Mouse (Mus musculus) heart, embryonic 13.5 days (tissue): ENCODE measurements around the gene Rpn2. TPM values are rescaled to one million over a fixed set of nuclear protein-coding genes. Genes with fewer than 3 reads are reported as not detected.

ENCODE experiments used
- ATAC-seq: fragments of 200-750 bp; cut with Nextera tagmentation; 2 replicates; pipeline ENCODE4 v1.8.0; 2017; ENCODE audit warnings: moderate TSS enrichment; ENCODE audit not compliant: insufficient number of reproducible peaks, low FRiP score, low TSS enrichment; ENCODE audit errors: extremely low read depth
- H3K27ac ChIP-seq: fragments of 300-500 bp; sonication (generic); replicated peaks from 2 replicates; pipeline ENCODE4 v1.5.1; 2015; ENCODE audit warnings: moderate library complexity, mild to moderate bottlenecking, inconsistent platforms
- H3K27me3 ChIP-seq: fragments of 300-500 bp; sonication (generic); replicated peaks from 2 replicates; pipeline ENCODE4 v1.6.1; 2015; ENCODE audit warnings: mild to moderate bottlenecking, inconsistent platforms
- H3K36me3 ChIP-seq: fragments of 300-500 bp; sonication (generic); 2 replicates; pipeline ENCODE4 v1.6.1; 2015; ENCODE audit warnings: mild to moderate bottlenecking, inconsistent platforms
- H3K4me1 ChIP-seq: fragments of 300-500 bp; sonication (generic); 2 replicates; pipeline ENCODE4 v1.6.1; 2015; ENCODE audit warnings: inconsistent platforms
- H3K4me2 ChIP-seq: fragments of 300-500 bp; sonication (generic); 2 replicates; pipeline ENCODE4 v1.6.1; 2015; ENCODE audit warnings: inconsistent platforms, mild to moderate bottlenecking, moderate library complexity
- H3K4me3 ChIP-seq: fragments of 300-500 bp; sonication (generic); 2 replicates; pipeline ENCODE4 v1.5.1; 2015; ENCODE audit warnings: moderate library complexity, mild to moderate bottlenecking, inconsistent platforms
- H3K9ac ChIP-seq: fragments of 300-500 bp; sonication (generic); 2 replicates; pipeline ENCODE4 v1.6.1; 2015; ENCODE audit warnings: inconsistent platforms, mild to moderate bottlenecking, moderate library complexity
- H3K9me3 ChIP-seq: fragments of 300-500 bp; sonication (generic); 2 replicates; pipeline ENCODE4 v1.6.1; 2016; ENCODE audit warnings: inconsistent platforms
- WGBS: fragments of 180-500 bp; shearing (Covaris S2); methylation state at CpG from one replicate; pipeline ENCODE4 v1.1.7; 2015; ENCODE audit warnings: mixed read lengths; 5-methylcytosine and 5-hydroxymethylcytosine counted together
- polyA plus RNA-seq: library from polyadenylated mRNA; unstranded; fragments of >200 nt; fragmentation: Nextera tagmentation; extraction: Ambion mirVana; gene quantifications from 2 replicates; pipeline ENCODE4 v1.2.1, GENCODE M21; 2015

Rpn2 gene
- polyA plus RNA-seq, 1 experiment from 2014 or later: 192 TPM

- peak overlapping the region; percentile 41 for H3K27ac ChIP-seq
- H3K27me3 ChIP-seq: no peaks in the 10 kb centered on the region
- H3K4me3 ChIP-seq: no peak overlapping the region
- WGBS: 80% methylated on average over 6 of the region's 6 CpGs
- H3K4me2 ChIP-seq: no peak overlapping the region
- H3K9ac ChIP-seq: no peak overlapping the region
- peaks cover 98% of the 10 kb centered on the region for H3K36me3 ChIP-seq
- ATAC-seq: no peak
- peaks cover 27% of the 10 kb centered on the region for H3K4me1 ChIP-seq
- no peaks in the 10 kb centered on the region for H3K9me3 ChIP-seq
These were observed 32.3 kb downstream of the Rpn2 start for GRCm38 (mm10) chr2:157310963-157311637.

- no peak overlapping the region for H3K4me3 ChIP-seq
These were observed 34.9 kb downstream of the Rpn2 start for GRCm38 (mm10) chr2:157313718-157314117.

GRCm38 (mm10) chr2:157314310-157314709 is 35.5 kb downstream of the Rpn2 start:
- H3K27ac ChIP-seq: no peak overlapping the region
- peaks cover 32% of the 10 kb centered on the region for H3K4me1 ChIP-seq
- no peak overlapping the region for H3K4me2 ChIP-seq
- no peak overlapping the region for H3K9ac ChIP-seq
- WGBS: 89% methylated on average over 7 of the region's 7 CpGs
- no peaks in the 10 kb centered on the region for H3K9me3 ChIP-seq
- peaks cover 99% of the 10 kb centered on the region for H3K36me3 ChIP-seq
- H3K27me3 ChIP-seq: no peaks in the 10 kb centered on the region
- H3K4me3 ChIP-seq: no peak overlapping the region
- ATAC-seq: no peak

More at GRCm38 (mm10) chr2:157313718-157314117, 34.9 kb downstream of the Rpn2 start:
- peaks cover 99% of the 10 kb centered on the region for H3K36me3 ChIP-seq
- ATAC-seq: no peak
- no peaks in the 10 kb centered on the region for H3K9me3 ChIP-seq
- H3K4me1 ChIP-seq: peaks cover 35% of the 10 kb centered on the region
- no peak overlapping the region for H3K9ac ChIP-seq
- 89% methylated on average over 3 of the region's 3 CpGs for WGBS
- no peak overlapping the region for H3K27ac ChIP-seq
- H3K27me3 ChIP-seq: no peaks in the 10 kb centered on the region
- no peak overlapping the region for H3K4me2 ChIP-seq

GRCm38 (mm10) chr2:157315486-157315885 is 36.7 kb downstream of the Rpn2 start:
- no peak for ATAC-seq

GRCm38 (mm10) chr2:157316358-157316933 is 37.6 kb downstream of the Rpn2 start:
- H3K27ac ChIP-seq: no peak overlapping the region
- H3K9me3 ChIP-seq: no peaks in the 10 kb centered on the region
- no peak overlapping the region for H3K4me2 ChIP-seq
- H3K4me1 ChIP-seq: peaks cover 20% of the 10 kb centered on the region
- WGBS: 92% methylated on average over 14 of the region's 14 CpGs
- H3K27me3 ChIP-seq: no peaks in the 10 kb centered on the region
- no peak overlapping the region for H3K4me3 ChIP-seq
- peaks cover 97% of the 10 kb centered on the region for H3K36me3 ChIP-seq
- no peak for ATAC-seq
- no peak overlapping the region for H3K9ac ChIP-seq

More at GRCm38 (mm10) chr2:157315486-157315885, 36.7 kb downstream of the Rpn2 start:
- H3K4me3 ChIP-seq: no peak overlapping the region
- WGBS: 90% methylated on average over 6 of the region's 6 CpGs
- no peaks in the 10 kb centered on the region for H3K27me3 ChIP-seq
- H3K9ac ChIP-seq: no peak overlapping the region
- no peaks in the 10 kb centered on the region for H3K9me3 ChIP-seq
- peaks cover 28% of the 10 kb centered on the region for H3K4me1 ChIP-seq
- H3K36me3 ChIP-seq: peaks cover 97% of the 10 kb centered on the region
- H3K4me2 ChIP-seq: no peak overlapping the region
- no peak overlapping the region for H3K27ac ChIP-seq

GRCm38 (mm10) chr2:157317220-157317619 is 38.4 kb downstream of the Rpn2 start:
- no peak overlapping the region; the same call in 1 of the 2 replicates for H3K27ac ChIP-seq
- no peaks in the 10 kb centered on the region for H3K9me3 ChIP-seq
- peaks cover 97% of the 10 kb centered on the region for H3K36me3 ChIP-seq
- no peak overlapping the region for H3K4me2 ChIP-seq
- no peak overlapping the region for H3K4me3 ChIP-seq
- no peak overlapping the region for H3K9ac ChIP-seq
- no peaks in the 10 kb centered on the region for H3K27me3 ChIP-seq
- ATAC-seq: no peak
- H3K4me1 ChIP-seq: peaks cover 16% of the 10 kb centered on the region
- WGBS: 76% methylated on average over 6 of the region's 6 CpGs

GRCm38 (mm10) chr2:157320135-157320534 is 41.3 kb downstream of the Rpn2 start:
- Histone ChIP-seq H3K27me3 (no peaks in the 10 kb centered on the region), H3K36me3 (peaks cover 97% of the 10 kb centered on the region), H3K27ac (no peak overlapping the region), H3K4me2 (no peak overlapping the region), H3K4me1 (peaks cover 16% of the 10 kb centered on the region), H3K9ac (no peak overlapping the region), H3K9me3 (no peaks in the 10 kb centered on the region), H3K4me3 (no peak overlapping the region)
- ATAC-seq: no peak
- WGBS: 86% methylated on average over 8 of the region's 8 CpGs

GRCm38 (mm10) chr2:157320886-157321285 is 42.1 kb downstream of the Rpn2 start:
- Histone ChIP-seq H3K9me3 (no peaks in the 10 kb centered on the region), H3K27ac (no peak overlapping the region), H3K27me3 (no peaks in the 10 kb centered on the region), H3K9ac (no peak overlapping the region), H3K36me3 (peaks cover 97% of the 10 kb centered on the region), H3K4me3 (no peak overlapping the region), H3K4me1 (peaks cover 16% of the 10 kb centered on the region), H3K4me2 (no peak overlapping the region)
- ATAC-seq: no peak
- 75% methylated on average over 5 of the region's 5 CpGs for WGBS

GRCm38 (mm10) chr2:157322029-157322766 is 43.4 kb downstream of the Rpn2 start:
- H3K27ac ChIP-seq: no peak overlapping the region
- WGBS: 86% methylated on average over 5 of the region's 5 CpGs
- H3K9ac ChIP-seq: no peak overlapping the region
- H3K4me1 ChIP-seq: peaks cover 9% of the 10 kb centered on the region
- no peak overlapping the region for H3K4me2 ChIP-seq
- no peak overlapping the region for H3K4me3 ChIP-seq
- ATAC-seq: no peak
- H3K36me3 ChIP-seq: peaks cover 98% of the 10 kb centered on the region
- H3K9me3 ChIP-seq: no peaks in the 10 kb centered on the region
- no peaks in the 10 kb centered on the region for H3K27me3 ChIP-seq

GRCm38 (mm10) chr2:157325238-157325637 is 46.4 kb downstream of the Rpn2 start:
- H3K36me3 ChIP-seq: peaks cover 84% of the 10 kb centered on the region
- H3K27me3 ChIP-seq: no peaks in the 10 kb centered on the region
- peaks cover 9% of the 10 kb centered on the region for H3K4me1 ChIP-seq
- 84% methylated on average over 2 of the region's 2 CpGs for WGBS
- H3K9me3 ChIP-seq: no peaks in the 10 kb centered on the region
- H3K27ac ChIP-seq: no peak overlapping the region
- H3K4me2 ChIP-seq: no peak overlapping the region
- H3K9ac ChIP-seq: no peak overlapping the region
- H3K4me3 ChIP-seq: no peak overlapping the region
- no peak for ATAC-seq

GRCm38 (mm10) chr2:157328106-157328505 is 49.3 kb downstream of the Rpn2 start:
- 38% methylated on average over 5 of the region's 5 CpGs for WGBS
- no peak for ATAC-seq
- H3K9me3 ChIP-seq: no peaks in the 10 kb centered on the region
- H3K9ac ChIP-seq: no peak overlapping the region
- H3K36me3 ChIP-seq: peaks cover 55% of the 10 kb centered on the region
- no peak overlapping the region for H3K4me2 ChIP-seq
- peaks cover 13% of the 10 kb centered on the region for H3K4me1 ChIP-seq
- H3K27me3 ChIP-seq: no peaks in the 10 kb centered on the region
- H3K4me3 ChIP-seq: no peak overlapping the region
- no peak overlapping the region for H3K27ac ChIP-seq
